Comparison of ENCODE assay signal across 9 mouse cellular contexts in genomic region chr9:120304300-120305137, GRCm38 (mm10). TPM values are rescaled to one million over a fixed set of nuclear protein-coding genes. Genes with fewer than 3 reads are reported as not detected.
DNase-seq lines count a peak whose midpoint lies in the region; ATAC-seq and TF ChIP-seq lines count a peak whose summit lies in the region.
"Had no signal": no experiment of that assay in that cellular context is flagged by ENCODE, and none has a peak within 500 bp of the region (broad histone marks: within the 10 kb centered on the region; RNA-seq: fewer than 3 reads in every experiment).

No protein-coding gene starts in this region.

- H3K4me3 ChIP-seq in thymus, adult 2 months (ENCODE audit: control insufficient read depth, insufficient read depth, low read length), result no peak overlapping the region; the same call in 1 of the 2 replicates
- H3K4me3 ChIP-seq in heart, postnatal 0 days (ENCODE audit: low read depth, low read length), result peak overlapping the region; percentile 54
- peak overlapping the region; percentile 65 for H3K4me3 ChIP-seq in limb, embryonic 10.5 days
- H3K4me3 ChIP-seq in neural tube, embryonic 14.5 days (ENCODE audit: low read depth, low read length), result peak overlapping the region; percentile 64
- H3K4me3 ChIP-seq: megakaryocyte, embryonic 14.5 days had no signal

- DNase-seq in thymus, postnatal 4 days, result peak; percentile 8
- no peak for DNase-seq in thymus, adult 2 months
- DNase-seq in embryo, embryonic 9.5 days (ENCODE audit: extremely low spot score), result peak; percentile 24
- no peak for DNase-seq in heart, postnatal 0 days (ENCODE audit: low spot score)
- DNase-seq in limb, embryonic 10.5 days (ENCODE audit: low spot score), result peak; percentile 50
- DNase-seq in urinary bladder, postnatal 10 days (ENCODE audit: low spot score), result no peak
- DNase-seq in yolk sac, embryonic 10.5 days (ENCODE audit: low spot score), result no peak

- H3K9ac ChIP-seq in heart, postnatal 0 days (replicated peaks; ENCODE audit: low read depth, low read length), result no peak overlapping the region; the same call in 1 of the 2 replicates
- H3K9ac ChIP-seq in neural tube, embryonic 14.5 days (replicated peaks; ENCODE audit: low read depth, low read length), result peak overlapping the region; percentile 65

- TF ChIP-seq CTCF in thymus, adult 2 months (IDR thresholded peaks at IDR 0.05; ENCODE audit: borderline replicate concordance, control insufficient read depth, extremely low read depth, insufficient read depth, low read length, poor library complexity), result no peak
- TF ChIP-seq CTCF in heart, postnatal 0 days (IDR thresholded peaks at IDR 0.05; ENCODE audit: low read depth), result no peak

- ATAC-seq in heart, postnatal 0 days (ENCODE audit: insufficient read depth, low read depth), result no peak
- peak; percentile 39 for ATAC-seq in neural tube, embryonic 14.5 days (ENCODE audit: low read depth)

- no peak overlapping the region for H3K27ac ChIP-seq in thymus, adult 2 months (ENCODE audit: control insufficient read depth, insufficient read depth, low read length)
- no peak overlapping the region for H3K27ac ChIP-seq in heart, postnatal 0 days (ENCODE audit: low read depth)
- 0 out of 2 replicates have a peak overlapping the region, but pooled peaks have one; percentile 16 for H3K27ac ChIP-seq in limb, embryonic 10.5 days
- H3K27ac ChIP-seq in neural tube, embryonic 14.5 days (ENCODE audit: low read depth, low read length), result no peak overlapping the region

- peaks cover 8% of the 10 kb centered on the region; the same call in 1 of the 2 replicates for H3K9me3 ChIP-seq in heart, postnatal 0 days (replicated peaks; ENCODE audit: control insufficient read depth, low read length)
- H3K9me3 ChIP-seq in limb, embryonic 10.5 days (replicated peaks), result peaks cover 5% of the 10 kb centered on the region; the same call in 1 of the 2 replicates
- H3K9me3 ChIP-seq in neural tube, embryonic 14.5 days (ENCODE audit: control insufficient read depth, low read length), result no peaks in the 10 kb centered on the region

- no peak for TF ChIP-seq POLR2A in thymus, adult 2 months (IDR thresholded peaks at IDR 0.05; ENCODE audit: control insufficient read depth, extremely low read depth, insufficient read depth, low read length, poor library complexity)

- H3K27me3 ChIP-seq in thymus, adult 2 months (ENCODE audit: control insufficient read depth, insufficient read depth, low read length), result peaks cover 5% of the 10 kb centered on the region; the same call in 1 of the 2 replicates
- peaks cover 56% of the 10 kb centered on the region for H3K27me3 ChIP-seq in heart, postnatal 0 days (ENCODE audit: control insufficient read depth, insufficient read depth, low read length)
- peaks cover 69% of the 10 kb centered on the region for H3K27me3 ChIP-seq in limb, embryonic 10.5 days (ENCODE audit: low read depth, poor library complexity, severe bottlenecking)
- peaks cover 26% of the 10 kb centered on the region for H3K27me3 ChIP-seq in neural tube, embryonic 14.5 days (ENCODE audit: control insufficient read depth, insufficient read depth, low read length)

- WGBS in thymus, adult 2 months, result 3% methylated on average over 54 of the region's 54 CpGs
- WGBS in heart, postnatal 0 days, result 5% methylated on average over 53 of the region's 54 CpGs
- 4% methylated on average over 54 of the region's 54 CpGs for WGBS in limb, embryonic 10.5 days
- 2% methylated on average over 54 of the region's 54 CpGs for WGBS in neural tube, embryonic 14.5 days

- H3K4me2 ChIP-seq in heart, postnatal 0 days (ENCODE audit: low read depth, low read length), result peak overlapping the region; percentile 86
- H3K4me2 ChIP-seq in neural tube, embryonic 14.5 days (ENCODE audit: low read depth, low read length), result peak overlapping the region; percentile 95

- no peaks in the 10 kb centered on the region for H3K4me1 ChIP-seq in thymus, adult 2 months (replicated peaks; ENCODE audit: control insufficient read depth, insufficient read depth, low read length)
- H3K4me1 ChIP-seq in heart, postnatal 0 days (ENCODE audit: control insufficient read depth, insufficient read depth), result no peaks in the 10 kb centered on the region; the same call in 1 of the 2 replicates
- peaks cover 16% of the 10 kb centered on the region for H3K4me1 ChIP-seq in limb, embryonic 10.5 days
- H3K4me1 ChIP-seq in neural tube, embryonic 14.5 days (ENCODE audit: control insufficient read depth, insufficient read depth, low read length), result peaks cover 6% of the 10 kb centered on the region; the same call in 1 of the 2 replicates

- H3K36me3 ChIP-seq in thymus, adult 2 months (ENCODE audit: control insufficient read depth, insufficient read depth, low read length), result no peaks in the 10 kb centered on the region
- H3K36me3 ChIP-seq in heart, postnatal 0 days (replicated peaks; ENCODE audit: control insufficient read depth, insufficient read depth, low read length), result no peaks in the 10 kb centered on the region
- no peaks in the 10 kb centered on the region for H3K36me3 ChIP-seq in limb, embryonic 10.5 days
- H3K36me3 ChIP-seq in neural tube, embryonic 14.5 days (ENCODE audit: control insufficient read depth, insufficient read depth, low read length), result no peaks in the 10 kb centered on the region

- TF ChIP-seq EP300 in heart, postnatal 0 days (IDR thresholded peaks at IDR 0.05; ENCODE audit: low read depth), result no peak

RNA-seq across cellular contexts. Expression of gene Myrip, which starts 3.2 kb away (rescaled TPM):
- 0.31 and 1.5 TPM in 2 replicates for polyA plus RNA-seq in thymus, adult 2 months (2012; rRNA removed)
- 2.0 and 2.6 TPM in 2 replicates for total RNA-seq in heart, postnatal 0 days (2014; rRNA removed; ENCODE audit: low replicate concordance)
- 0.30 and 0.34 TPM in 2 replicates for polyA plus RNA-seq in heart, postnatal 0 days (2015; fragmentation: Nextera tagmentation; extraction: Ambion mirVana)
- 0.31 TPM in 1 of 2 replicates, not detected in the other for polyA plus RNA-seq in limb, embryonic 10.5 days (2016; fragmentation: Nextera tagmentation; extraction: Ambion mirVana)
- 5.2 and 6.3 TPM in 2 replicates for polyA plus RNA-seq in neural tube, embryonic 14.5 days (2014; fragmentation: Nextera tagmentation; extraction: Ambion mirVana)

Comparison
In these comparisons a context has a peak if more than half of its experiments do, and no peak if none do; other contexts are left out.
1. DNase-seq: peak in thymus, postnatal 4 days (single experiment), embryo, embryonic 9.5 days (single experiment) and limb, embryonic 10.5 days (single experiment); none in thymus, adult 2 months (single experiment), heart, postnatal 0 days (single experiment), urinary bladder, postnatal 10 days (single experiment) and yolk sac, embryonic 10.5 days (single experiment).